Mouse (Mus musculus): ENCODE data around the gene Cela3a. TPM values are rescaled to one million over a fixed set of nuclear protein-coding genes. Genes with fewer than 3 reads are reported as not detected.
A peak's percentile ranks its signal among the peaks of the same experiment; 100 is the strongest.

The Cela3a gene
- total and polyA plus RNA-seq, 3 experiments = not detected

DNA sequence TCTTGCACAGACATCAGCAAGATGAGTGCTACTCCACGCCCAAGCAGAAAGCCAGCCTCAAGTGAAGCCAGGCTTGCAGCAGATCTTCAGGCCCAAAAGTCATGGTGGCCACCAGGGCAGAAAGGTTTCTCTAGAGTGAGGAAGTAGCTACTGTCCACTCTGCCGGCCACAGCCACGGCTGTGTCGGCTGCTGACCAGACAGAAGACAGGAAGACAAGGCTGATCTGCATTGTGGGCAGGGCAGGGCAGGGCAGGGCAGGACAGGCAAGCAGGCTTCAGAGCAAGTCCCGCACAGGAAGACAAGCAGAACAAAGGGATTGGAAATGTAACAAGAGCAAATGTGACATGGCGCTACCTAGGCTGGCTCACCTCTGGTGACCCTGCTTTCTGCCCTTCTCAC is 35.9 kb downstream of the Cela3a start:
- H3K79me2 ChIP-seq (ENCODE audit: control insufficient read depth, insufficient read depth, low read length, poor library complexity) = no peaks in the 10 kb centered on the region
- no peaks in the 10 kb centered on the region for H3K9me3 ChIP-seq (replicated peaks; ENCODE audit: insufficient read depth, low read length)
- no peaks in the 10 kb centered on the region for H3K27me3 ChIP-seq (ENCODE audit: control insufficient read depth in 1 of 2, insufficient read depth in 2 of 2, low read length in 2 of 2)
- H3K4me3 ChIP-seq (ENCODE audit: control insufficient read depth in 1 of 2, insufficient read depth in 1 of 2, low read depth in 2 of 2, low read length in 2 of 2) = no peak overlapping the region
- TF ChIP-seq MAFK (IDR thresholded peaks at IDR 0.05; ENCODE audit: borderline replicate concordance, low read depth, low read length) (no peak), UBTF (IDR thresholded peaks at IDR 0.05; ENCODE audit: borderline replicate concordance, insufficient read depth, low read depth, low read length) (no peak), MXI1 (IDR thresholded peaks at IDR 0.05; ENCODE audit: low read depth, low read length) (no peak), USF1 (IDR thresholded peaks at IDR 0.05; ENCODE audit: low read depth, low read length) (no peak), ELF1 (IDR thresholded peaks at IDR 0.05; ENCODE audit: low read depth, low read length) (no peak), ZMIZ1 (IDR thresholded peaks at IDR 0.05; ENCODE audit: low read depth, low read length) (no peak), ZC3H11A (IDR thresholded peaks at IDR 0.05; ENCODE audit: low read depth, low read length) (no peak), NELFE (IDR thresholded peaks at IDR 0.05; ENCODE audit: low read depth, low read length) (no peak), TCF12 (IDR thresholded peaks at IDR 0.05; ENCODE audit: low read depth, low read length) (no peak), POLR2AphosphoS5 (IDR thresholded peaks at IDR 0.05; ENCODE audit: borderline replicate concordance, low read depth, low read length) (no peak), POLR2AphosphoS2 (IDR thresholded peaks at IDR 0.05; ENCODE audit: low read length) (no peak), MAX (IDR thresholded peaks at IDR 0.05; ENCODE audit: low read length) (no peak), EP300 (IDR thresholded peaks at IDR 0.05; ENCODE audit: low read depth in 1 of 2, low read length in 2 of 2) (no peak), TBP (IDR thresholded peaks at IDR 0.05; ENCODE audit: low read depth, low read length) (no peak), RAD21 (IDR thresholded peaks at IDR 0.05; ENCODE audit: low read depth, low read length) (no peak)
- H3K9ac ChIP-seq (ENCODE audit: control insufficient read depth, low read depth, low read length, poor library complexity, severe bottlenecking) = no peak overlapping the region
- no peak for DNase-seq (ENCODE audit: low read depth, low spot score)
- H3K36me3 ChIP-seq (ENCODE audit: control insufficient read depth in 1 of 2, insufficient read depth in 2 of 2, low read length in 2 of 2) = no peaks in the 10 kb centered on the region; a peak in 2 of 4 replicates
- no peak overlapping the region for H3K27ac ChIP-seq (ENCODE audit: control insufficient read depth, low read depth, low read length)
- H3K4me1 ChIP-seq (ENCODE audit: control insufficient read depth in 1 of 2, insufficient read depth in 2 of 2, low read length in 2 of 2) = peaks cover 0 to 19% of the 10 kb centered on the region in 2 experiments; a peak in 2 of 4 replicates

DNA sequence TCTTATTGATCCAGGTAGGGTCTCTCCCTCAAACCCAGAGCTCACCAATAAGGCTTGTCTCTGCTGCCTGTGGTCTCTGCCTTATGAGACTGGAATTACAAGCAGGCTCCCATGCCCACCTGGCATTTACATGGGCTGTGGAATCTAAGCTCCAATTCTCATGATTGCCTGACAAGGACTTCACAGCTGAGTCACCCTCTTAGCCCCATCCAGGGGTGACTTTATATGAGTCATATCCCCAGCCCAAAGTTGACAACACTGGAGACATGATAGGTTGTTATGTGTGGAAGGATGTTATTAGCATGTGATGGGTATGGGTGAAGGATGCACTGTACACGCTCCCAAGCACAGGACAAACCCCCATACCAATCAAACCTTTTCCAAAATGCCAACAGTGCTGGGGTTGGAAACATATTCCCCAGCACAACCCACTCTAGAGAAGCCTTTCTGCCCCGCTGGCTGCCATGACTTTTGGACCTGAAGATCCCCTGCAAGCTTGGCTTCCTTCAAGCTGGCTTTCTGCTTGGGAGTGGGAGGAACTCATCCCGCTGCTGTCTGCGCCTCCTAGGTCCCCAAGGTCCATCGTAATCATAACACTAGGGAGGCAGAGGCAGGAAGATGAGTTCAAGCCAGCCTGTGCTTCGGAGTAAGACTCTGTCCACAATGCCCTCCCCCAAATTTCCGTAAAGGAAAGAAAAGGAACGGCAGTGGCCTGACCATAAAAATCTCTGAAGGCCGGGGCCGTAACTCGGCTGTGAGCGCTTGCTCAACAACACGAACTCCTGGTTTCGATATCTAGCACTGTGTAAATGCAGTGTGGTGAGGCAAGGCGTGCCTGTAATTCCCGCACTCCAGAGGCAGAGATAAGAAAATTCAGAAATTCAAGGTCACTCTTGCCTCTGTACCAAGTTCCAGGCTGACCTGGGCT is 37.7 kb downstream of the Cela3a start:
- peak overlapping the region; percentile 61 to 64 for H3K4me3 ChIP-seq (ENCODE audit: control insufficient read depth in 1 of 2, insufficient read depth in 1 of 2, low read depth in 2 of 2, low read length in 2 of 2)
- H3K79me2 ChIP-seq (ENCODE audit: control insufficient read depth, insufficient read depth, low read length, poor library complexity) = no peaks in the 10 kb centered on the region
- H3K36me3 ChIP-seq (ENCODE audit: control insufficient read depth in 1 of 2, insufficient read depth in 2 of 2, low read length in 2 of 2) = peaks cover 0 to 4% of the 10 kb centered on the region in 2 experiments; a peak in 2 of 4 replicates
- no peaks in the 10 kb centered on the region for H3K27me3 ChIP-seq (ENCODE audit: control insufficient read depth in 1 of 2, insufficient read depth in 2 of 2, low read length in 2 of 2)
- peak; percentile 45 for DNase-seq (ENCODE audit: low read depth, low spot score)
- no peak for TF ChIP-seq UBTF (IDR thresholded peaks at IDR 0.05; ENCODE audit: borderline replicate concordance, insufficient read depth, low read depth, low read length)
- 0 out of 2 replicates have a peak, but pooled peaks have one; percentile 26 for TF ChIP-seq MXI1 (IDR thresholded peaks at IDR 0.05; ENCODE audit: low read depth, low read length)
- peak overlapping the region; percentile 49 for H3K9ac ChIP-seq (ENCODE audit: control insufficient read depth, low read depth, low read length, poor library complexity, severe bottlenecking)
- H3K27ac ChIP-seq (ENCODE audit: control insufficient read depth, low read depth, low read length) = no peak overlapping the region
- H3K4me1 ChIP-seq (ENCODE audit: control insufficient read depth in 1 of 2, insufficient read depth in 2 of 2, low read length in 2 of 2) = peaks cover 0 to 25% of the 10 kb centered on the region in 2 experiments; a peak in 2 of 4 replicates
- no peaks in the 10 kb centered on the region for H3K9me3 ChIP-seq (replicated peaks; ENCODE audit: insufficient read depth, low read length)

Measured in MEL (cell line).